Mouse (Mus musculus): ENCODE measurements around the gene Dctn1. TPM values are rescaled to one million over a fixed set of nuclear protein-coding genes. Genes with fewer than 3 reads are reported as not detected.

The Dctn1 gene
- polyA plus RNA-seq, 1 experiment from 2014 or later: 24.1 TPM

DNA sequence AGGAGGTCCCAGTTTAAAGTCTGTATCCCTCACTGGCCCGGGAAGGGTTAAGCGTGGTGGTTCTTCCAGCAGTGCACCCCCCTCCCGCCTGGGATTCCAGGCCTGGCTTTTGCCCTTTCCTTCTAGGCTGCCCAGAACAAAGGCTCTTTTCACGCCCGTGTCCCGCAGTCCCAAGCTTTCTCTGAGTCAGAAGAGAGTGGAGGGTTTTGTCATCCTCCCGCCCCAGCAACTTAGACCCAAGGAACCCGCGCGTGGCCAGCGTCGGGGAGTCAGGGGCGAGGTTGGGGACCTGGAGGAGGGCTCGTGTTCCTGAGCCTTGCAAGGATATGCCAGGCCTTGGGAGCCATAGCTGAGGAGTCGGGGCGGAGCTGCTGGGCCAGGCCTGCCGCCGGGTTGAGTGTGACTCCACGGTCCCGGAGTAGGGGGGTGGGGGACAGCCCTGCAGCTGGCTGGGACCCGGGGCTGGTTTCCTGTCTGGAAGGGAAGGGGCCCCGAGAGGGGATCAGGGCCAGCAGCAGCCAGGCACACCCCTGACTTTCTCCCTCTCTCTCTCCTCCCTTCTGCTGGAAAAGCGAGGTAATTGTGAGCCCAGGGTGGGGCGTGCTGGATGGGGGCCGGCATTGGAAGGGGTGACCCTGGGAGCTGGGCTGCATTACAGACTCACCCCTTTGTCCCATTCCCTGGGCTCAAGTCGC is 28.7 kb upstream of the Dctn1 start:
- peak; percentile 51 for ATAC-seq (ENCODE audit: insufficient read depth)
- no peaks in the 10 kb centered on the region for H3K36me3 ChIP-seq (replicated peaks)
- peak overlapping the region; percentile 55 for H3K4me3 ChIP-seq (replicated peaks)
- WGBS (ENCODE audit: insufficient replicate concordance): 3% methylated on average over 26 of the region's 26 CpGs
- no peaks in the 10 kb centered on the region for H3K9me3 ChIP-seq (replicated peaks)
- peaks cover 50% of the 10 kb centered on the region for H3K4me1 ChIP-seq (replicated peaks)
- peak overlapping the region; percentile 51 for H3K9ac ChIP-seq
- peak overlapping the region; percentile 64 for H3K4me2 ChIP-seq
- H3K27ac ChIP-seq (replicated peaks): peak overlapping the region; percentile 81
- peaks cover 71% of the 10 kb centered on the region for H3K27me3 ChIP-seq

DNA sequence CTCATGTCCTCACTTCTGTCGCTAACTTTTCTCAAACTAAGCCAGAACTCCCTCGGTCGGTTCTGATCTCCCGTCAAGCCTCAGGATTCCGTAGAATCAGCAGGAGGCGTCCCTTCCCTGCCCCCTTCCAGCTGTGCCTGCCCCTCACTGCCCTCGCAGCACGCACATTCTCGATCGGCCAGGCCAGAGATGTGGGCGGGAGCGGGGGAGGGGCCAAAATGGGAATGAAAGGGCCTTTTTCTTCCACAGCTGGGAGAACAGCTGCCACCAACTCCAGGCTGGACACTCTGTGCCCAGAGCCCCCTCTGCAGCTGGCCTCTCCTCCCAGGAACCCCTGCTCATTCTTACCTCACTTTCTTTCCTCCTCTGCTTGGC is 28.2 kb upstream of the Dctn1 start:
- Histone ChIP-seq H3K9ac (peak overlapping the region; percentile 51), H3K9me3 (replicated peaks) (no peaks in the 10 kb centered on the region), H3K27me3 (peaks cover 77% of the 10 kb centered on the region), H3K4me2 (peak overlapping the region; percentile 64), H3K27ac (replicated peaks) (peak overlapping the region; percentile 81), H3K36me3 (replicated peaks) (no peaks in the 10 kb centered on the region), H3K4me3 (replicated peaks) (peak overlapping the region; percentile 55), H3K4me1 (replicated peaks) (peaks cover 55% of the 10 kb centered on the region)
- ATAC-seq (ENCODE audit: insufficient read depth): peak; percentile 62
- WGBS (ENCODE audit: insufficient replicate concordance): under 1% methylated on average over 12 of the region's 12 CpGs

DNA sequence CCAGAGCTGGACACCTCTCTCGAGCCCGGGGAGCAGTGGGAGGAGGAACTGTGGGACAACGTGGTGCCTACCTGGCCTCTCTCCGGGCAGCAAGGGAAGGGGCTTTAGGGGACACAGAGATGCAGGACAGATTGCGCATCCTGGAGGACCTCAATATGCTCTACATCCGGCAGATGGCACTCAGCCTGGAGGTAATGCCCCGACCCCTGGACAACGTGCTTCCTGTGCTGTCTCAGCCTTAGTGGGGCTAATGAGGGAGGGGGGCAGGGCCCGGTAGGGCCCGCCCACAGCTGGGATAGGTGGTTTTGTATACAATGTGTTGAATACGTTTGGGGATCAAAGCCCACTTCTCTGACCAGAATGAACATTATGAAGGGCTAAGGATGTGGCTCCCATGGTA is 27.7 kb upstream of the Dctn1 start:
- ATAC-seq (ENCODE audit: insufficient read depth): peak; percentile 12; the same call in 1 of the 2 replicates
- H3K9ac ChIP-seq: no peak overlapping the region; the same call in 1 of the 2 replicates
- no peaks in the 10 kb centered on the region for H3K9me3 ChIP-seq (replicated peaks)
- H3K27me3 ChIP-seq: peaks cover 82% of the 10 kb centered on the region
- 6% methylated on average over 11 of the region's 11 CpGs for WGBS (ENCODE audit: insufficient replicate concordance)
- H3K27ac ChIP-seq (replicated peaks): peak overlapping the region; percentile 81
- peaks cover 55% of the 10 kb centered on the region for H3K4me1 ChIP-seq (replicated peaks)
- H3K4me3 ChIP-seq (replicated peaks): peak overlapping the region; percentile 55
- no peaks in the 10 kb centered on the region for H3K36me3 ChIP-seq (replicated peaks)
- H3K4me2 ChIP-seq: peak overlapping the region; percentile 64

DNA sequence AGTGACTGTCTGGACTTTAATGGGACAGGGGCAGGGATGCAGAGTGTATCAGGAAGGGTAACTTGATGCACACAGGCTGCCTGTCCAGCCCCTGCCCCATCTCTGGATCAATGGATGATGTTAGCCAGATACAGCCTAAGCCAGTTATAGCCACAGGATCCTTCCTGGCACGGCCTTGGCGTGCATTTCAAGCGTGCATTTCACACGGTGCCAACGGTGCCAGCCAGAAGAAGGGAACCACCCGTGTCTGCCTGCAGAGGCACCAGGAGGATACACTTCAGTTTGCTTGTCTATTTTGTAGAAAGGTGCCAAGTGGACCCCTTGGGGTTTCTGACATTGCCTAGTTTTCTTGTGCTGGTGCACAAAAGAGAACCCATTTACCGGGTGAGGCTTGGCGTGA is 25.7 kb upstream of the Dctn1 start:
- H3K4me3 ChIP-seq (replicated peaks): no peak overlapping the region
- H3K27me3 ChIP-seq: peaks cover 77% of the 10 kb centered on the region
- H3K9ac ChIP-seq: no peak overlapping the region
- no peaks in the 10 kb centered on the region for H3K9me3 ChIP-seq (replicated peaks)
- peaks cover 46% of the 10 kb centered on the region for H3K4me1 ChIP-seq (replicated peaks)
- WGBS (ENCODE audit: insufficient replicate concordance): 80% methylated on average over 8 of the region's 8 CpGs
- H3K4me2 ChIP-seq: no peak overlapping the region
- no peak overlapping the region for H3K27ac ChIP-seq (replicated peaks)
- H3K36me3 ChIP-seq (replicated peaks): no peaks in the 10 kb centered on the region
- no peak for ATAC-seq (ENCODE audit: insufficient read depth)

DNA sequence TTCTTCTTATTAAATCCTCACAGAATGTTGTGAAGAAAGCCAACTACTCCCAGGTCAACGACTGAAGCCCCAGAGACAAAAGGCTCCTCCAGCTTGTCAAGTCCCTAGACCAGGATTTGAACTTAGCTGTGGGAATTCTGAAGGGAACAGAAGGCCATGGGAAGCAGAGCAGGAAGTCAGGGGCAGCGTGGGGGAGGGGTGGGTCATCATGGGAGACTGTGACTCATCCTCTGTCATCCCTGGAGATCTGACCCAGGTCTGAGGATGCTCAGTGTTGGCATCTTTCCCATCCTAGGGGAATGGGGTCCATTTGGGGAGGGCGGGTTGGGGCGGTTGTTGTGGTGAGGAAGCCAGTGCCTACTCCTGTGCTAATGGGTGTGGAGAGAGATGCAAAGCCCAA is 24.1 kb upstream of the Dctn1 start:
- peaks cover 61% of the 10 kb centered on the region for H3K27me3 ChIP-seq

DNA sequence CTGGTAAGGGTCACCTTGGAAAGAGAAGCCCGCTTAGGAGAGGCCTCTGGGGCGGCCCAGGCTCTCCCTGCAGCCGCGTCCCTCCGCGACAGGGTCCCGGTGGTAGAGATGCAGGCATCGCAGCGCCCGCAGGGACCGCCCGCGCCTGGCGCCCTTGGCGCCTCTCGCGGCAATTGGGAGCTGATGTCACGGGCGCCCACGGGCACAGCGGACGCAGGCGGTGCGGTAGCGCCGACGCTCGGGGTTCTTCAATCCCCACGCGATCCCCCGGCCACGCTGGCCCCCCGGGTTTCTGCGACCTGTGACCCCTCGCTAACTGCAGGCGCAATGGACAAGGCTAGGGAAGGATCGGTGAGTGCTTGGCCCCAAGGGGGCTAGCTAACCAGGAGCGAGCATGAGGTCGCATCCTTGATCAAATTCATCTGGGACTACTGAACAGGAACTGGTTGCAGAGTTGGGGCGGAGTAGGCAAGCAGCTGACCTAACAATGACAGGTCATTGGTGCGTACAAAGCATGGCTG is 23.4 kb upstream of the Dctn1 start:
- Histone ChIP-seq H3K4me2 (peak overlapping the region; percentile 51), H3K4me3 (replicated peaks) (no peak overlapping the region), H3K9me3 (replicated peaks) (no peaks in the 10 kb centered on the region), H3K27me3 (peaks cover 55% of the 10 kb centered on the region), H3K4me1 (replicated peaks) (peaks cover 32% of the 10 kb centered on the region), H3K27ac (replicated peaks) (no peak overlapping the region), H3K9ac (no peak overlapping the region), H3K36me3 (replicated peaks) (no peaks in the 10 kb centered on the region)
- ATAC-seq (ENCODE audit: insufficient read depth): no peak
- 5% methylated on average over 39 of the region's 41 CpGs for WGBS (ENCODE audit: insufficient replicate concordance)

More for the DNA sequence above, 24.1 kb upstream of the Dctn1 start:
- no peak overlapping the region for H3K4me3 ChIP-seq (replicated peaks)
- no peaks in the 10 kb centered on the region for H3K9me3 ChIP-seq (replicated peaks)
- ATAC-seq (ENCODE audit: insufficient read depth): no peak
- H3K9ac ChIP-seq: no peak overlapping the region
- H3K4me2 ChIP-seq: no peak overlapping the region
- H3K4me1 ChIP-seq (replicated peaks): peaks cover 36% of the 10 kb centered on the region
- no peaks in the 10 kb centered on the region for H3K36me3 ChIP-seq (replicated peaks)
- 55% methylated on average over 4 of the region's 4 CpGs for WGBS (ENCODE audit: insufficient replicate concordance)
- no peak overlapping the region for H3K27ac ChIP-seq (replicated peaks)

DNA sequence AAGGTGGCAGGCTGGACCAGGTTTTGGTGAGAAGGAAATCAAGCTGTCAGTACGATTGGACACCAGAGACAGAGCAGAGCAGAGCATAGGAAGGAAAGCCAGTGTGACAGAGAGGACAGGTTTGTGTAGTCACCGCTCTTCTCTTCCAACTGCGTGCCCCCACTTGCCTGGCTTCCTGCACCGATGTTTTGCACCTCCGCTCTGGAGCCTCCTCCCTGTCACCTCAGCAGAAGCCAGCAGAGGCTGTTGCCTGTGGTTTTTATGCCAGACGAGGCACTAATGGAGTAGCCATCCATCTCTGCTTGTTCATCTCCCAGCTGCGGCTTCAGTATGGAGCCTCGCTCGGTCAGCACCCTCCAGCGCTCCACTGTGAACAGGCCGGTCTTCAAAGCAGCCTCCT is 22.8 kb upstream of the Dctn1 start:
- no peaks in the 10 kb centered on the region for H3K9me3 ChIP-seq (replicated peaks)
- 56% methylated on average over 11 of the region's 11 CpGs for WGBS (ENCODE audit: insufficient replicate concordance)
- no peak overlapping the region for H3K4me2 ChIP-seq
- H3K27ac ChIP-seq (replicated peaks): no peak overlapping the region
- H3K4me3 ChIP-seq (replicated peaks): no peak overlapping the region
- H3K4me1 ChIP-seq (replicated peaks): peaks cover 26% of the 10 kb centered on the region
- H3K36me3 ChIP-seq (replicated peaks): no peaks in the 10 kb centered on the region
- H3K27me3 ChIP-seq: peaks cover 49% of the 10 kb centered on the region
- no peak for ATAC-seq (ENCODE audit: insufficient read depth)
- no peak overlapping the region for H3K9ac ChIP-seq

DNA sequence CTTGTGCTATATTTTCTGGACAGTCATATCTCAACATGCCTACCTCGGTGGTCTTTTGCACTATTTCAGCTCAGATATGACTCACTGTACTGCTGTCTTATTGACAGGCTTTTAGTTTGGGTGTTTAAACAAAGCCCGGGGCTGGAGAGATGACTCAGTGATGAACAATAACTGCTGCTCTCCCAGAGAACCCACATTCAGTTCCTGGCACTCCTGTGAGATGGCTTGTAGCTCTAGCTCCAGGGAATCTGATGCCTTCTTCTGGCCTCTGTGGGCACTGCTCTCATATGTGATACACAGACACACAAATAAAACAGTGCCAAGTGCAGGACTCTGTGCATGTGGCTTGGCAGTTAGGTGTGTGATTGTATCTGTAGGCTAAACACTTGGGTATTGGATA is 20.5 kb upstream of the Dctn1 start:
- Histone ChIP-seq H3K4me2 (no peak overlapping the region), H3K9me3 (replicated peaks) (no peaks in the 10 kb centered on the region)
- WGBS (ENCODE audit: insufficient replicate concordance): 29% methylated on average over 2 of the region's 2 CpGs

DNA sequence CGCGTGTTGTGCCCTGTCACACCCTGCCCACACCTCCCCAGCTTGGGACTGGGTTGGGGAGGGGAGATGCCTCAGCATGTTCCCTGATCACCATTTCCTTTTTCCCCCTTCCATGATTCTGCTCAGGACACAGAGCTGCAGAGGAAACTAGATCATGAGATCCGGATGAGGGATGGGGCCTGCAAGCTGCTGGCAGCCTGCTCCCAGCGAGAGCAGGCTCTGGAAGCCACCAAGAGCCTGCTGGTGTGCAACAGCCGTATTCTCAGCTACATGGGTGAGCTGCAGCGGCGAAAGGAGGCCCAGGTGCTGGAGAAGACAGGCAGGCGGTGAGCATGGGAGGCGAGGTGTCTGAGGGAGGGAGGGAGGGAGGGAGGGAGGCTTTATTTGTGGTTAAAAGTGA is 19.9 kb upstream of the Dctn1 start:
- H3K9ac ChIP-seq: no peak overlapping the region
- no peaks in the 10 kb centered on the region for H3K9me3 ChIP-seq (replicated peaks)
- 52% methylated on average over 9 of the region's 9 CpGs for whole genome bisulfite sequencing (ENCODE audit: insufficient replicate concordance)
- no peak overlapping the region for H3K27ac ChIP-seq (replicated peaks)
- ATAC-seq (ENCODE audit: insufficient read depth): no peak
- H3K4me2 ChIP-seq: no peak overlapping the region
- H3K36me3 ChIP-seq (replicated peaks): peaks cover 5% of the 10 kb centered on the region; the same call in 1 of the 2 replicates
- peaks cover 10% of the 10 kb centered on the region for H3K4me1 ChIP-seq (replicated peaks)
- H3K4me3 ChIP-seq (replicated peaks): no peak overlapping the region
- peaks cover 22% of the 10 kb centered on the region for H3K27me3 ChIP-seq

More for the DNA sequence above, 20.5 kb upstream of the Dctn1 start:
- Histone ChIP-seq H3K27me3 (peaks cover 25% of the 10 kb centered on the region), H3K4me1 (replicated peaks) (peaks cover 10% of the 10 kb centered on the region), H3K9ac (no peak overlapping the region), H3K27ac (replicated peaks) (no peak overlapping the region), H3K4me3 (replicated peaks) (no peak overlapping the region), H3K36me3 (replicated peaks) (peaks cover 5% of the 10 kb centered on the region; the same call in 1 of the 2 replicates)
- ATAC-seq (ENCODE audit: insufficient read depth): no peak

DNA sequence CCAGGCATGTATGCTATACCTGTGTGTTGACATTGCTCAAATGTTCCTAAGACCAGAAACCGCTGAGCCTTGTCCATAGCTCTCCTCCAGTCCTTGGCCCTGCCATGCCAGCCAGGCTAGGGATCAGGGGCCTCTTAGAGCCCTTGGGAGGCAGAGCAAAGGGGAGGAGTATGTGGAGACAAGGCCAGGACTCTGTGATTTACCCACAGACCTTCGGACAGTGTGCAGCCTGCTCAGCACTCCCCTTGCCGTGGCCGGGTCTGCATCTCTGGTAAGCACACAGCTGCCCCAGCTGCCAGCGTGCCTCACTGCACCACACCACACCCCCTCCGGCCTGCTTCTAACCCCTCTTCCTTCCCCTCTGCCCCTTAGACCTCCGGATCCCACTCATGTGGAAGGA is 18.4 kb upstream of the Dctn1 start:
- Histone ChIP-seq H3K4me1 (replicated peaks) (peaks cover 3% of the 10 kb centered on the region), H3K4me2 (no peak overlapping the region), H3K9ac (no peak overlapping the region), H3K27ac (replicated peaks) (no peak overlapping the region), H3K4me3 (replicated peaks) (no peak overlapping the region), H3K27me3 (peaks cover 9% of the 10 kb centered on the region), H3K9me3 (replicated peaks) (no peaks in the 10 kb centered on the region), H3K36me3 (replicated peaks) (peaks cover 5% of the 10 kb centered on the region; the same call in 1 of the 2 replicates)
- 41% methylated on average over 7 of the region's 7 CpGs for WGBS (ENCODE audit: insufficient replicate concordance)
- no peak for ATAC-seq (ENCODE audit: insufficient read depth)

DNA sequence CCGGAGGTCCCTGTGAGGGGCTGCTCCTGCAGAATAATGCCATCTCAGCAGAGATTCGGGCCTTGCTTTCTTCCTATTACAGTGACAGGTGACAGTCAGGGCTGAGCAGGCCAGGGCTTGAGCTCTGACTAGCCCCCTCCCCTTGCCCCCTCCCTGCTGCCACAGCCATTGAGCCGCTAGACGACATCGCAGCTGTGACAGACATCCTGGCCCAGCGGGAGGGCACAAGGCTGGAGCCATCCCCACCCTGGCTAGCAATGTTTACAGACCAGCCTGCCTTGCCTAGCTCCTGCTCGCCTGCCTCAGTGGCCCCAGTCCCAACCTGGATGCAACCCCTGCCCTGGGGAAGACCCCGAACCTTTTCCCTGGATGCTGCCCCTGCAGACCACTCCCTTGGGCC is 14.0 kb upstream of the Dctn1 start:
- H3K9ac ChIP-seq: no peak overlapping the region
- peaks cover 39% of the 10 kb centered on the region for H3K27me3 ChIP-seq
- H3K4me3 ChIP-seq (replicated peaks): no peak overlapping the region
- peaks cover 5% of the 10 kb centered on the region; the same call in 1 of the 2 replicates for H3K36me3 ChIP-seq (replicated peaks)
- WGBS (ENCODE audit: insufficient replicate concordance): 41% methylated on average over 8 of the region's 8 CpGs
- H3K27ac ChIP-seq (replicated peaks): no peak overlapping the region
- no peaks in the 10 kb centered on the region for H3K9me3 ChIP-seq (replicated peaks)
- H3K4me1 ChIP-seq (replicated peaks): peaks cover 8% of the 10 kb centered on the region; the same call in 1 of the 2 replicates
- H3K4me2 ChIP-seq: no peak overlapping the region
- no peak for ATAC-seq (ENCODE audit: insufficient read depth)

All from liver, embryonic 15.5 days (tissue).